Mouse (Mus musculus): ENCODE results near the gene Angptl2.

DNA sequence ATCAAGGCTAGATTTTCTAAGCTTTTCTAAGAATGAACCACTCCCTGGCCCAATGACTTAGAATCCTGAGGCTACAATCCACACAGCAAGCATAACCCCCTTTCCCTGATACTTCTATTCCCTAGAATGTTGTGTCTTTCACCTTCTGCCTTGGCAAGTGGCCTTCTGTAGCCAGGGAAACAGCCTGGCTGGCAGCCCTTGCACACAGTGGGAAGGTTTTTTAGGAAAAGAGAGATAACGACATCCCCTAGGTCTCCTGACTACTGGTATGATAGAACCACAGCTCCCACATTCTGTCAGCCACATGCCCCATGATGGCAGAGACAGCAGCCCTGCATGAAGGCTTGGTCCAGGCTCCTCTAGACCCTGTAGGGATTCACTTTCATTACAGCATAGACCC, 55.6 kb downstream of the Angptl2 start:
- TF ChIP-seq EP300 (IDR thresholded peaks at IDR 0.05) (no peak), CTCF (IDR thresholded peaks at IDR 0.05) (no peak)

All from lung, postnatal 0 days (tissue).